Mouse (Mus musculus): Measurements from ENCODE around the gene Ppm1l.

DNA sequence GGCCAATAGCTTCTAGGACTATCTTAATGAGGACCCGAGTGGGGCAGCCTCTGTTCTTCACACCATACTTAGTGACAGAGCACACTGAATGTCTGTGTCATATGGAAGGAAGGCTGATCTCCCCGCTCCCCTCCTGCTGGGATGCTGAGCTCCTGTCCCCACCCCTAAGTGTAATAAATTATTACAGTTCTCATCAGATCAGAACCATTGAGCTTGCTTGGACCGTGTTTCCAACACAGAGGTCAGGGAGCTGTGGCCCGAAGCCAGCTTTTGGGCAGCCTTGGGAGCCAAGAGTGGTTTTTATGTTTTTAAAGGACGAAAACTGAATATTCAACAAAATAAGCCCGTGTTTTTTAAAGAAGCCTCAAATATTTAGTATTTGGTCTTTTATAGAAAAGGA is 47.5 kb downstream of the Ppm1l start:
- TF ChIP-seq GATA1 (IDR thresholded peaks at IDR 0.05; ENCODE audit: borderline replicate concordance, low read length) (no peak), FLI1 (IDR thresholded peaks at IDR 0.05; ENCODE audit: low read length) (no peak)

Data from megakaryocyte, embryonic 14.5 days (primary cell).